Comparison of ENCODE assay signal across 8 mouse cellular contexts in genomic region chr13:37507146-37507545, GRCm38 (mm10).
DNase-seq lines count a peak whose midpoint lies in the region; ATAC-seq and TF ChIP-seq lines count a peak whose summit lies in the region.

No protein-coding gene starts in this region.

- ATAC-seq in hindbrain, embryonic 12.5 days (ENCODE audit: low FRiP score) = no peak
- peak; percentile 12; the same call in 1 of the 2 replicates for ATAC-seq in lung, embryonic 14.5 days (ENCODE audit: insufficient read depth)
- no peak for ATAC-seq in forebrain, embryonic 15.5 days (replicated peaks)

- peak overlapping the region; percentile 64; the same call in 1 of the 2 replicates for H3K27ac ChIP-seq in hindbrain, embryonic 10.5 days
- H3K27ac ChIP-seq in hindbrain, embryonic 12.5 days = no peak overlapping the region
- peak overlapping the region; percentile 79 for H3K27ac ChIP-seq in lung, embryonic 14.5 days (ENCODE audit: low read depth)
- H3K27ac ChIP-seq in forebrain, embryonic 15.5 days (replicated peaks) = no peak overlapping the region
- H3K27ac ChIP-seq in left cerebral cortex, adult 2 months = no peak overlapping the region

- no peak for DNase-seq in hindbrain, embryonic 10.5 days (ENCODE audit: low spot score)
- peak; percentile 91 for DNase-seq in kidney, adult 11 months
- peak; percentile 71 for DNase-seq in lung, embryonic 14.5 days
- peak; percentile 46 for DNase-seq in testis, postnatal 10 days (ENCODE audit: low spot score)
- DNase-seq in left cerebral cortex, adult 2 months (ENCODE audit: extremely low spot score in 1 of 2, low spot score in 2 of 2) = no peak
- no peak for DNase-seq in adrenal gland, postnatal 25 days

- intact Hi-C loops in left cerebral cortex, adult 2 months (cut with DNase I) = no loop called here

- H3K36me3 ChIP-seq in hindbrain, embryonic 10.5 days = no peaks in the 10 kb centered on the region
- H3K36me3 ChIP-seq in hindbrain, embryonic 12.5 days = no peaks in the 10 kb centered on the region
- no peaks in the 10 kb centered on the region for H3K36me3 ChIP-seq in lung, embryonic 14.5 days (ENCODE audit: insufficient read depth)
- no peaks in the 10 kb centered on the region for H3K36me3 ChIP-seq in forebrain, embryonic 15.5 days

- no peaks in the 10 kb centered on the region for H3K9me3 ChIP-seq in hindbrain, embryonic 10.5 days
- H3K9me3 ChIP-seq in hindbrain, embryonic 12.5 days (replicated peaks) = no peaks in the 10 kb centered on the region
- H3K9me3 ChIP-seq in lung, embryonic 14.5 days (ENCODE audit: low read depth, low read length) = no peaks in the 10 kb centered on the region
- H3K9me3 ChIP-seq in forebrain, embryonic 15.5 days = no peaks in the 10 kb centered on the region

- no peak overlapping the region for H3K4me2 ChIP-seq in hindbrain, embryonic 12.5 days (replicated peaks)
- H3K4me2 ChIP-seq in lung, embryonic 14.5 days = no peak overlapping the region
- no peak overlapping the region for H3K4me2 ChIP-seq in forebrain, embryonic 15.5 days (replicated peaks)

- no peaks in the 10 kb centered on the region; the same call in 1 of the 2 replicates for H3K27me3 ChIP-seq in hindbrain, embryonic 10.5 days (ENCODE audit: insufficient read depth, poor library complexity, severe bottlenecking)
- no peaks in the 10 kb centered on the region for H3K27me3 ChIP-seq in hindbrain, embryonic 12.5 days
- no peaks in the 10 kb centered on the region for H3K27me3 ChIP-seq in lung, embryonic 14.5 days (ENCODE audit: insufficient read depth, low read length)
- no peaks in the 10 kb centered on the region for H3K27me3 ChIP-seq in forebrain, embryonic 15.5 days

- no peak for TF ChIP-seq CTCF in lung, embryonic 14.5 days (IDR thresholded peaks at IDR 0.05; ENCODE audit: low read depth)
- no peak for TF ChIP-seq CTCF in left cerebral cortex, adult 2 months (IDR thresholded peaks at IDR 0.05)

- H3K4me1 ChIP-seq in hindbrain, embryonic 10.5 days (replicated peaks) = peaks cover 45% of the 10 kb centered on the region
- peaks cover 19% of the 10 kb centered on the region for H3K4me1 ChIP-seq in hindbrain, embryonic 12.5 days
- peaks cover 49% of the 10 kb centered on the region for H3K4me1 ChIP-seq in lung, embryonic 14.5 days (ENCODE audit: insufficient read depth)
- peaks cover 27% of the 10 kb centered on the region for H3K4me1 ChIP-seq in forebrain, embryonic 15.5 days

- WGBS in hindbrain, embryonic 10.5 days = 66% methylated on average over 5 of the region's 5 CpGs
- WGBS in hindbrain, embryonic 12.5 days = 66% methylated on average over 5 of the region's 5 CpGs
- WGBS in lung, embryonic 14.5 days = 60% methylated on average over 5 of the region's 5 CpGs
- 63% methylated on average over 5 of the region's 5 CpGs for WGBS in forebrain, embryonic 15.5 days

- no peak overlapping the region for H3K4me3 ChIP-seq in hindbrain, embryonic 10.5 days
- no peak overlapping the region for H3K4me3 ChIP-seq in hindbrain, embryonic 12.5 days
- H3K4me3 ChIP-seq in lung, embryonic 14.5 days (ENCODE audit: low read depth, low read length) = no peak overlapping the region
- no peak overlapping the region for H3K4me3 ChIP-seq in forebrain, embryonic 15.5 days
- no peak overlapping the region for H3K4me3 ChIP-seq in left cerebral cortex, adult 2 months

- no peak overlapping the region for H3K9ac ChIP-seq in hindbrain, embryonic 12.5 days
- H3K9ac ChIP-seq in lung, embryonic 14.5 days = no peak overlapping the region
- H3K9ac ChIP-seq in forebrain, embryonic 15.5 days (replicated peaks) = no peak overlapping the region

Comparison
In these comparisons a context has a peak if more than half of its experiments do, and no peak if none do; other contexts are left out.
1. H3K27ac ChIP-seq: peak in hindbrain, embryonic 10.5 days (single experiment) and lung, embryonic 14.5 days (single experiment); none in hindbrain, embryonic 12.5 days (single experiment), forebrain, embryonic 15.5 days (single experiment) and left cerebral cortex, adult 2 months (single experiment).
2. DNase-seq: peak in kidney, adult 11 months (single experiment), lung, embryonic 14.5 days (single experiment) and testis, postnatal 10 days (single experiment); none in hindbrain, embryonic 10.5 days (single experiment), left cerebral cortex, adult 2 months (0 of 2) and adrenal gland, postnatal 25 days (single experiment).